Mouse (Mus musculus) G1E (cell line): Measurements from ENCODE around the gene Hoxb4.

Source experiments
- CTCF ChIP-seq: IDR thresholded peaks from 2 replicates; pipeline ENCODE4 v1.5.1; 2012; ENCODE audit warnings: low read depth, low read length, inconsistent platforms, mixed read lengths
- GATA1 ChIP-seq: IDR thresholded peaks from 2 replicates; pipeline ENCODE4 v1.6.1; 2012; ENCODE audit warnings: borderline replicate concordance, low read length, inconsistent platforms, mixed read lengths
- TAL1 ChIP-seq: conservative IDR thresholded peaks from 2 replicates; pipeline ENCODE4 v1.6.1; 2012; ENCODE audit warnings: low read depth, low read length, inconsistent platforms, mixed read lengths

DNA sequence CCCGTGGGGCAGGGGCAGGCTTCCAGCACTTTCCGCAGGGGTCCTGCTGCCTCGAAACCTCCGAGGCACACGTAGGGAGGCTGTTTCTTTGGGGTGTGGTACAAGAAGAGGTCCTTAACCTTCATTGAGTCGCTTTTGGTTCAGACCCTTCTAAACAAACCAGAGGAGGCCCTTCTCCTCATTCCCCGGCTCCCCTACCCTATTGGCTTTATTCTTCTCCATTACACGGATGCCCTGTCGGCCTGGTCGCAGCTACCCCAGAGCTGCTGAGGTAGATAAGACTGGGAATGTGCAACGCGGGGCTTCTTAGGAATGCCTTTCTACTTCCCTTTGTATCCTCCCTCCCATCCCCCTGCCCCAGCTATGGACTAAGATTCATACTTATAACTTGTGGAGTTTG lies 8.6 kb downstream of the Hoxb4 start:
- TF ChIP-seq CTCF, result no peak
- TF ChIP-seq TAL1, result no peak
- no peak for TF ChIP-seq GATA1
